Mouse (Mus musculus) left cerebral cortex, adult 2 months (tissue): ENCODE measurements around the gene Gm45717. TPM values are rescaled to one million over a fixed set of nuclear protein-coding genes. Genes with fewer than 3 reads are reported as not detected.
A peak's percentile ranks its signal among the peaks of the same experiment; 100 is the strongest.

ENCODE experiments used
- DNase-seq, 2 experiments: peaks; one replicate each; pipeline ENCODE4 v3.0.0; 2021 to 2022; ENCODE audit warnings: low spot score in 2 of 2, mixed read lengths in 1 of 2; ENCODE audit errors: extremely low spot score in 1 of 2
- H3K27ac ChIP-seq: fragments of 200-600 bp; 2 replicates; pipeline ENCODE4 v1.8.1; 2022
- H3K4me3 ChIP-seq: fragments of 200-600 bp; 2 replicates; pipeline ENCODE4 v1.8.1; 2022
- CTCF ChIP-seq: fragments of 200-600 bp; IDR thresholded peaks from 2 replicates; pipeline ENCODE4 v1.8.1; 2022; ENCODE audit warnings: antibody characterized with exemption, mild to moderate bottlenecking, moderate library complexity
- intact Hi-C: fragments of 180-260 bp; cut with DNase I; formaldehyde crosslinking; loops from one replicate; pipeline ENCODE4 v1.15.1; 2025
- total RNA-seq, 2 experiments: library from RNA; stranded (reverse); gene quantifications; 2 replicates each; pipeline ENCODE4 v1.2.3; 2021

Gene Gm45717
- total RNA-seq, 2 experiments from 2014 or later = not detected

GRCm38 (mm10) chr7:140949255-140949654 lies 6.5 kb downstream of the Gm45717 start:
- no peak for DNase-seq

GRCm38 (mm10) chr7:140948161-140948560 lies 7.6 kb downstream of the Gm45717 start:
- H3K4me3 ChIP-seq = no peak overlapping the region
- no peak for DNase-seq
- intact Hi-C loops = no loop called here

More at GRCm38 (mm10) chr7:140949255-140949654, 6.5 kb downstream of the Gm45717 start:
- no peak for TF ChIP-seq CTCF
- no peak overlapping the region for H3K4me3 ChIP-seq
- intact Hi-C loops = no loop called here
- no peak overlapping the region for H3K27ac ChIP-seq

DNA sequence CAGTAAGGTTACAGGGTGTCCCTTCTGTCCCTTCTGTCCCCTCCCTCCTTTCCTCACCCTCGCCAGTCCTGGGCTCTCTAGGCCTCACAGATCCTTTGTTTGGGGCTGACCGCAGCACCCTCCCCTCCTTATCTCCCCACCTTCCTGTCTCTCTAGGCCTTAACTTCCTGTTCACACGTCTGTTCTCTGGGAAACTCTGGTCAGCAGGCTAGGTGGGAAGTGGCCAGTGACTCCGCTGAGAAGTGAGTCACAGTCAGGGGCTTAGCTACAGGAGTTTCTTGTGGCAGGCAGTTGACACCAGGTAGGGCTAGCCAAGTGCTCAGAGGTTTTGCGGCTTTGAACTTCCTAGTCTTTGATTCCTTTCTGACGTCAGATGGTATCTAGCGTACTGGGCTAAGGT lies 8.8 kb downstream of the Gm45717 start:
- intact Hi-C loops = no loop called here
- H3K4me3 ChIP-seq = no peak overlapping the region
- DNase-seq = no peak
- no peak overlapping the region for H3K27ac ChIP-seq
- no peak for TF ChIP-seq CTCF

More at GRCm38 (mm10) chr7:140948161-140948560, 7.6 kb downstream of the Gm45717 start:
- H3K27ac ChIP-seq = no peak overlapping the region
- no peak for TF ChIP-seq CTCF

- no peak for DNase-seq
- Histone ChIP-seq H3K4me3 (no peak overlapping the region), H3K27ac (no peak overlapping the region)
- TF ChIP-seq CTCF = no peak
- intact Hi-C loops = no loop called here
Measured at GRCm38 (mm10) chr7:140946311-140946710, 9.4 kb downstream of the Gm45717 start.

- H3K27ac ChIP-seq = no peak overlapping the region
- DNase-seq = no peak
- intact Hi-C loops = no loop called here
Measured at GRCm38 (mm10) chr7:140945247-140945646, 10.5 kb downstream of the Gm45717 start.

DNA sequence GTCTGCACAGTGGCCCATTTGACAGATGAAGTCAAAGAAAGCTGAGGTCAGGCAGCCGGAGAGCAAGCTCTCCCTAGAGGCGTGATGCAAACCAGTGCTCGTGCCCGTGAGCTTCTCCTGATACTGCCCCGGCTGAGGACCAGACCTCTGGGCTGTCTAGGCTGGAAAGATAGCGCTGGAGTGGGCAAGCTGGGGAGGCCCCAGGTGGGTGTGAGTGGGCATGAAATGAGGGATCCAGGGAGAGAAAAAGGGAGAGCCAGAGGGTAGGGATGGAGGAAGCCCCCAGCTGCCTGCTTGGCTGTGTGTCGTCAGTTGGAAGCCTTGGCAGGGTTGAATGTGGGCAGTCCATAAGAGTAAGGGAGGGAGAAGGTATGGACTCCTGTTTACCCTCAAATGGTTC lies 11.5 kb downstream of the Gm45717 start:
- intact Hi-C loops = no loop called here

More at GRCm38 (mm10) chr7:140945247-140945646, 10.5 kb downstream of the Gm45717 start:
- H3K4me3 ChIP-seq = no peak overlapping the region
- no peak for TF ChIP-seq CTCF

GRCm38 (mm10) chr7:140943356-140943755 lies 12.4 kb downstream of the Gm45717 start:
- intact Hi-C loops = no loop called here

More for the DNA sequence above, 11.5 kb downstream of the Gm45717 start:
- no peak for DNase-seq
- no peak overlapping the region for H3K4me3 ChIP-seq
- no peak overlapping the region for H3K27ac ChIP-seq
- no peak for TF ChIP-seq CTCF

DNA sequence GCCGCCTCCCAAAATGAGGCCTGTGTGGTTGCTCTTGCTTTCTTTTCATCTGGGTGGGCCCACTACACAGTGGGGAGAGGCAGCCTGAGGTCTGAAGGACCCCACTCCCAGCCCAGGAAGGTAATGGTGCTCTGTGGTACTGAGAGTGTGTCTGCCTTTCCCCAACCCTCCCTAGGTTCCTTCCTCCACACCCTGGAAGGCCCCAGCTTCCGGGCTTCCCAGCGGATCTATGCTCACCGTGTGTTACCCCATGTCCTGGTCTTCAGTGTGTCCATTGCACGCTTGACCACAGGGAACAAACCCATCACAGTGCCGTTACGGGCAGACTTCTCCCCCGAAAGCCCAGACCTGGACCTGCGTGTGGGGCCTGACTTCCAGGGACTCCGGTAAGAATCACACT lies 12.9 kb downstream of the Gm45717 start:
- no peak for DNase-seq
- no peak overlapping the region for H3K4me3 ChIP-seq
- TF ChIP-seq CTCF = no peak
- no peak overlapping the region for H3K27ac ChIP-seq
- intact Hi-C loops = no loop called here

More at GRCm38 (mm10) chr7:140943356-140943755, 12.4 kb downstream of the Gm45717 start:
- DNase-seq = no peak
- Histone ChIP-seq H3K4me3 (no peak overlapping the region), H3K27ac (no peak overlapping the region)
- no peak for TF ChIP-seq CTCF

- Histone ChIP-seq H3K4me3 (peak overlapping the region; percentile 51), H3K27ac (peak overlapping the region; percentile 84)
- TF ChIP-seq CTCF = no peak
- no peak for DNase-seq
- intact Hi-C loops = no loop called here
Measured at GRCm38 (mm10) chr7:140942341-140942740, 13.4 kb downstream of the Gm45717 start.

GRCm38 (mm10) chr7:140941222-140942051 lies 14.3 kb downstream of the Gm45717 start, which contains the start of gene Pgghg:
Gene Pgghg, plus strand, starts transcription at chr7:140941391.
- intact Hi-C loops = no loop called here
- Histone ChIP-seq H3K4me3 (peak within 1 kb of the TSS; percentile 51), H3K27ac (peak within 1 kb of the TSS; percentile 84)
- DNase-seq = peak; percentile 44 to 52
- peak; percentile 87 for TF ChIP-seq CTCF

GRCm38 (mm10) chr7:140939669-140940171 lies 16.0 kb downstream of the Gm45717 start:
- Histone ChIP-seq H3K27ac (no peak overlapping the region), H3K4me3 (no peak overlapping the region)
- no peak for DNase-seq
- TF ChIP-seq CTCF = no peak
- intact Hi-C loops = no loop called here

- no peak for TF ChIP-seq CTCF
- Histone ChIP-seq H3K27ac (no peak overlapping the region), H3K4me3 (no peak overlapping the region)
- intact Hi-C loops = no loop called here
- DNase-seq = no peak
Measured at GRCm38 (mm10) chr7:140938896-140939295, 16.8 kb downstream of the Gm45717 start.
